Mouse (Mus musculus): ENCODE results near the gene Flvcr2.

GRCm38 (mm10) chr12:85850661-85851060 lies 104.3 kb downstream of the Flvcr2 start:
- no peak for TF ChIP-seq CTCF (conservative IDR thresholded peaks at IDR 0.05 in 1 of 2, IDR thresholded peaks at IDR 0.05 in 1 of 2; ENCODE audit: low read depth in 2 of 2, low read length in 2 of 2)
- no peak for TF ChIP-seq ETS1 (conservative IDR thresholded peaks at IDR 0.05; ENCODE audit: low read depth, low read length)
- no peak for TF ChIP-seq EP300 (IDR thresholded peaks at IDR 0.05; ENCODE audit: low read length)
